Mouse (Mus musculus): ENCODE data around the gene Rapgef6.

DNA sequence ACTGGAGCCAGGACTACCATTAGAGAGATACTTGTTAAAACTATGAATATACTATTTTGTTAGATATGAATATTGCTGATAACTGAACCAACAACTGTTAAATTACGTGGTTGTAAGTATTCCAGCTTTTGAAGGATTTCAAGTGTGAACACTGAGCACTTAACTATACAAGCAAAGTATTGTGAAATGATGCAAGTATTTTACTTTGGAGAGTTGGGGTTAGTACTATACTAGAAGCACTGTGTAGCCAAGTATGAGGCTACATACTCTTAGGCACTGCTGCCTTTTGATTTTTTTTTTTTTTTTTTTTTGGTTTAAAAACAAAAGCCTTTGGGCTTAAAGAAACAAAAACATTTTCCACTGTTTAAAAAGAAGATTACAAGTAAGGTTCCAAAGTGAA is 91.9 kb downstream of the Rapgef6 start:
- TF ChIP-seq CTCF (conservative IDR thresholded peaks at IDR 0.05; ENCODE audit: insufficient read depth, insufficient read length, low read depth, low read length) (no peak), POLR2A (IDR thresholded peaks at IDR 0.05; ENCODE audit: low read depth, low read length) (no peak)

Data from kidney, adult 2 months (tissue).